Mouse (Mus musculus) stomach, postnatal 0 days (tissue): Measurements from ENCODE around the gene Hmcn1. TPM values are rescaled to one million over a fixed set of nuclear protein-coding genes. Genes with fewer than 3 reads are reported as not detected.

Experiments
- ATAC-seq: fragments of 200-750 bp; cut with Nextera tagmentation; 2 replicates; pipeline ENCODE4 v1.8.0; 2017; ENCODE audit not compliant: low FRiP score, low TSS enrichment
- DNase-seq: peaks from one replicate; pipeline ENCODE4 v3.0.0-alpha.2; 2016; ENCODE audit warnings: low spot score
- H3K27ac ChIP-seq: fragments of 300-500 bp; sonication (generic); replicated peaks from 2 replicates; pipeline ENCODE4 v1.5.1; 2014; ENCODE audit warnings: mild to moderate bottlenecking, control low read depth
- H3K27me3 ChIP-seq: fragments of 300-500 bp; sonication (generic); 2 replicates; pipeline ENCODE4 v1.6.1; 2014; ENCODE audit warnings: low read length; ENCODE audit not compliant: control insufficient read depth, insufficient read depth
- H3K36me3 ChIP-seq: fragments of 300-500 bp; sonication (generic); 2 replicates; pipeline ENCODE4 v1.6.1; 2014; ENCODE audit warnings: low read length, mixed read lengths; ENCODE audit not compliant: control insufficient read depth, insufficient read depth
- H3K4me1 ChIP-seq: fragments of 300-500 bp; sonication (generic); replicated peaks from 2 replicates; pipeline ENCODE4 v1.6.1; 2014; ENCODE audit warnings: antibody characterized with exemption; ENCODE audit not compliant: control insufficient read depth, insufficient read depth
- H3K4me2 ChIP-seq: fragments of 300-500 bp; sonication (generic); replicated peaks from 2 replicates; pipeline ENCODE4 v1.6.1; 2014; ENCODE audit warnings: low read depth, mild to moderate bottlenecking, control low read depth, moderate library complexity
- H3K4me3 ChIP-seq: fragments of 300-500 bp; sonication (generic); 2 replicates; pipeline ENCODE4 v1.5.1; 2014; ENCODE audit warnings: low read depth, low read length, control low read depth
- H3K9ac ChIP-seq: fragments of 300-500 bp; sonication (generic); 2 replicates; pipeline ENCODE4 v1.6.1; 2014; ENCODE audit warnings: mild to moderate bottlenecking, low read length, control low read depth, mixed read lengths
- H3K9me3 ChIP-seq: fragments of 300-500 bp; sonication (generic); 2 replicates; pipeline ENCODE4 v1.6.1; 2016; ENCODE audit warnings: low read length; ENCODE audit not compliant: control insufficient read depth
- CTCF ChIP-seq: IDR thresholded peaks from 2 replicates; pipeline ENCODE4 v1.5.1; 2016; ENCODE audit warnings: antibody characterized with exemption, low read depth, mild to moderate bottlenecking, moderate library complexity
- EP300 ChIP-seq: optimal IDR thresholded peaks from 2 replicates; pipeline ENCODE3; 2016; ENCODE audit warnings: antibody characterized with exemption
- WGBS: fragments of 180-500 bp; shearing (Covaris S2); extraction: QIAGEN DNeasy Blood & Tissue Kit; methylation state at CpG from one replicate; pipeline ENCODE4 v1.1.7; 2014; 5-methylcytosine and 5-hydroxymethylcytosine counted together
- polyA plus RNA-seq: library from polyadenylated mRNA; unstranded; fragments of >200 nt; fragmentation: Nextera tagmentation; extraction: Ambion mirVana; gene quantifications from 2 replicates; pipeline ENCODE4 v1.2.1, GENCODE M21; 2015

The Hmcn1 gene
- polyA plus RNA-seq, 1 experiment from 2014 or later, result 8.0 TPM

- Histone ChIP-seq H3K4me1 (no peaks in the 10 kb centered on the region), H3K27ac (no peak overlapping the region), H3K9ac (no peak overlapping the region), H3K9me3 (no peaks in the 10 kb centered on the region), H3K36me3 (no peaks in the 10 kb centered on the region), H3K27me3 (no peaks in the 10 kb centered on the region), H3K4me2 (no peak overlapping the region), H3K4me3 (no peak overlapping the region)
- TF ChIP-seq CTCF, result no peak
- no peak for TF ChIP-seq EP300
- ATAC-seq (peak; percentile 64; the same call in 1 of the 2 replicates), DNase-seq (no peak)
- WGBS, result 42% methylated on average over 9 of the region's 9 CpGs
Observed at GRCm38 (mm10) chr1:150804235-150805099, 188.8 kb downstream of the Hmcn1 start.

GRCm38 (mm10) chr1:150802642-150803041 is 190.6 kb downstream of the Hmcn1 start:
- Histone ChIP-seq H3K9ac (no peak overlapping the region), H3K4me3 (no peak overlapping the region), H3K9me3 (no peaks in the 10 kb centered on the region), H3K36me3 (no peaks in the 10 kb centered on the region), H3K4me1 (no peaks in the 10 kb centered on the region), H3K27me3 (no peaks in the 10 kb centered on the region), H3K27ac (no peak overlapping the region), H3K4me2 (no peak overlapping the region)
- ATAC-seq, result no peak
- 89% methylated on average over 12 of the region's 12 CpGs for WGBS
- TF ChIP-seq CTCF (no peak), EP300 (no peak)
- DNase-seq, result no peak

- ATAC-seq (no peak), DNase-seq (no peak)
- Histone ChIP-seq H3K9me3 (no peaks in the 10 kb centered on the region), H3K36me3 (no peaks in the 10 kb centered on the region), H3K4me2 (no peak overlapping the region), H3K9ac (no peak overlapping the region), H3K27ac (no peak overlapping the region), H3K4me3 (no peak overlapping the region), H3K4me1 (no peaks in the 10 kb centered on the region), H3K27me3 (no peaks in the 10 kb centered on the region)
- TF ChIP-seq EP300 (no peak), CTCF (no peak)
- WGBS, result 66% methylated on average over 8 of the region's 8 CpGs
Observed at GRCm38 (mm10) chr1:150800611-150801263, 192.5 kb downstream of the Hmcn1 start.

GRCm38 (mm10) chr1:150798651-150799050 is 194.6 kb downstream of the Hmcn1 start:
- TF ChIP-seq CTCF, result no peak

GRCm38 (mm10) chr1:150786746-150787145 is 206.5 kb downstream of the Hmcn1 start:
- no peaks in the 10 kb centered on the region for H3K4me1 ChIP-seq
- no peak for ATAC-seq

More at GRCm38 (mm10) chr1:150798651-150799050, 194.6 kb downstream of the Hmcn1 start:
- H3K9me3 ChIP-seq, result no peaks in the 10 kb centered on the region
- H3K27me3 ChIP-seq, result no peaks in the 10 kb centered on the region
- no peaks in the 10 kb centered on the region for H3K4me1 ChIP-seq
- WGBS, result 92% methylated on average over 5 of the region's 5 CpGs
- no peak overlapping the region for H3K4me2 ChIP-seq
- H3K27ac ChIP-seq, result no peak overlapping the region
- H3K4me3 ChIP-seq, result no peak overlapping the region
- no peaks in the 10 kb centered on the region for H3K36me3 ChIP-seq
- no peak overlapping the region for H3K9ac ChIP-seq
- DNase-seq (no peak), ATAC-seq (no peak)

More at GRCm38 (mm10) chr1:150786746-150787145, 206.5 kb downstream of the Hmcn1 start:
- Histone ChIP-seq H3K4me3 (no peak overlapping the region), H3K36me3 (no peaks in the 10 kb centered on the region), H3K4me2 (no peak overlapping the region), H3K9me3 (no peaks in the 10 kb centered on the region), H3K27me3 (no peaks in the 10 kb centered on the region), H3K27ac (no peak overlapping the region), H3K9ac (no peak overlapping the region)
- WGBS, result 81% methylated on average over 6 of the region's 6 CpGs
- TF ChIP-seq CTCF (no peak), EP300 (no peak)
- DNase-seq, result no peak
